Mouse (Mus musculus): ENCODE measurements around the gene Selp. TPM values are rescaled to one million over a fixed set of nuclear protein-coding genes. Genes with fewer than 3 reads are reported as not detected.

Gene Selp
- total RNA-seq, 2 experiments from 2014 or later, result 0.31 to 1.1 TPM

DNA sequence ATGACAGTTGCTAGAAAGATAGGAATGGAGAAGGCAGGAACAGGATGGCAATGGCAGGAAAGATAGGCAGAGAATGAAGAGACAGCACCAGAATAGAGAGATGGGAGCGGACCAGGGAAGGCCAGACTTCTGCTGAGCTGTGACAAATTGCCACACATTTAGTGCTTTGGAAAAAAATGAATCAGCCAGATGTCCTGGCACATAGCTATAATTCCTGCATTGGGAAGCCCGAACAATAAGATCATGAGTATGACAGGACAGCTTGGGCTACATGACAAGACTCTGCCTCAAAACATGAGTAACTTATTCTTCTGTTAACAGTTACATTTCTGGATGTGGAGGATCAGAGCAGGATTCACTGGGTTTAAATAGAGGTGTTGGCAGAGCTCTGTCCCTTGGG is 44.7 kb downstream of the Selp start:
- DNase-seq, result no peak

GRCm38 (mm10) chr1:164162745-164163144 is 47.7 kb downstream of the Selp start:
- intact Hi-C loops (cut with DNase I; ENCODE audit: low total_unique reads), result no loop called here
- DNase-seq, result no peak

More for the DNA sequence above, 44.7 kb downstream of the Selp start:
- intact Hi-C loops (cut with DNase I; ENCODE audit: low total_unique reads), result no loop called here

DNA sequence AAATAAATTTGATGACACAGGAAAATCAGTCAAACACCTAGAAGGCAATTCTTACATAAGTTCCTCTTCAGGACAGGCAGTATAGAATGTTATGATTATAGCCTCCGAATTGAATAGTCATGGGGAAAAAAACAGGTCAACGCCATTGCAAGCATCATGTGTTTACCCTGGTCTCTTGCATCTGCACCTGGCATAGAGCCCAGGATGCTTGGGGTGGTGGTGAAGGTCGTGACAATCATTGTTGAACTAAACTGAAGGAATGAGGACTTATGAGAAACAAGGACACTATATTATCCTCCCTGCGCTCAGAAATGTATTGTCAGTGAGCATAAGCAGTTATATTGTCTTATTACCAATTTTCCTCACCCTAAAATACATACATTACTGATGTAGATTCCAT is 53.8 kb downstream of the Selp start:
- intact Hi-C loops (cut with DNase I; ENCODE audit: low total_unique reads), result no loop called here
- DNase-seq, result no peak

DNA sequence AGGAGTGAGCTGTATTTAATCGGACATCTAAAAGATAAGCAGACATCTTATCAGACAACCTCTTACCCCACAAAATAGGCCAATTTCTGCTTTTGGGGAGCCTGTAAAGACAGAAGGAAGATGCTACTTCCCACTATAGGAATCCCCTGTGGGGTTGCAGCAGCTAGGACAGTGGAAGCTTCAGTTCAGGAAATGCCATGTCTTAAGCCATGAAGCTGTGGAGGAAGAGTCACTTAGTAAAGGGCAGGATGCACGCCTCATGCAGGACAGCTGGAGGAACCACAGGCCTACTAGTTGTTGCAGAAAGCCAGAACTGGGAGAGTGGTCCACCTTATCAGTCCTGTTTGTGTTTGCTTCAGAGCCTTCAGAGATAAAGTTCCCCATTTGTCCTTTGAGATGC is 55.4 kb downstream of the Selp start:
- intact Hi-C loops (cut with DNase I; ENCODE audit: low total_unique reads), result no loop called here
- no peak for DNase-seq

- intact Hi-C loops (cut with DNase I; ENCODE audit: low total_unique reads), result no loop called here
- no peak for DNase-seq
Observed at GRCm38 (mm10) chr1:164173145-164173544, 58.1 kb downstream of the Selp start.

DNA sequence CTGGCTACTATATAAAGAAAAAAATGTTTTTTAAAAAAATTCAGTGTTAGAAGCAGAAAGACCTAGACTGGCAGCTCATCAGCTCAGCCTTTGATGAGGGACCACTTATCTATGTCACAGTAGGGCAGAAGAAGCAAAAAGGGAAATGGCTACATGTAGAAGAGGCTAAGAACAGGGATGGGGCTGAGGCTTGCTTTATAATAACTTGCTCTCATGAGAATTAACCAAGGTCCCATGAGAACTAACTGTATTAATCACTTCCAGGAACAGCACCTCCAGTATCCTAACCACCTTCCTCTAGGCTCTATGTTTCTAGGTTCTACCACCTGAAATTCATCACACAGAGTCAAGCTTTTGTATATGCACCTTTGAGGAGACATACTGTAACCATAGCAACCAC is 61.8 kb downstream of the Selp start:
- intact Hi-C loops (cut with DNase I; ENCODE audit: low total_unique reads), result no loop called here
- DNase-seq, result no peak

- intact Hi-C loops (cut with DNase I; ENCODE audit: low total_unique reads), result no loop called here
- no peak for DNase-seq
Observed at GRCm38 (mm10) chr1:164178429-164178828, 63.4 kb downstream of the Selp start.

DNA sequence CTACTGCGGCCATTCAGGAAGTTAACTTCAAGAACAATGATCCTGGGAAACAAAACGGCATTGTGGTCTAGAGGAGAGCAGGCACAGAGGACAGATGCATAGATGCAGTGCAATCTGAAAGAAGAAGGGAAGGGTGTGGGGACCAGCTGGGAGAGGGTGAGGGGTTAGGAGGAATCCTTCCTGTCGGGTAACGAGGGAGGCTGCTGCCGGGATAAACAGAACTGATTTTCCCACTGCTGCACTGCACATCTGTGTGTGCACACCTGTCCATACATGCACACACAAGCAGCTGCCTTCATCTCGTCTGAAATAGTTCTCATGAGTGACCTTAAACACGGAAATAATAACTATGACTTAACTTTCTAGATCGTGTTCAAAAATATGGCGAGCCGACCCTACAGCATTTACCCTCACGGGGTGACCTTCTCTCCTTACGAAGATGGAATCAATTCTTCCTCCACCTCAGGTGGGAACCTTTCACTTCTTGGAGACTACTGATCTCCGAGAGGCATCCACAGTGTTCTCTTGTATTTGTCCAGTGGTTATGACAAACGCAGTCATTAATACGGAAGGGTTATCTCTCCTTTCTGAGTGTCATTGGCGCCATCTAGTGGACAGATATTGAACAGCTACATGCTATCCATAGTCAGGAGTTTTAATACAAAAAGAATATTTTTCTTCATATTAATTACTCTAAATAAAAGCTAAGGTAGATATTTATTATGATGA is 69.2 kb downstream of the Selp start:
- DNase-seq, result peak; percentile 34
- intact Hi-C loops (cut with DNase I; ENCODE audit: low total_unique reads), result no loop called here

- intact Hi-C loops (cut with DNase I; ENCODE audit: low total_unique reads), result no loop called here
Observed at GRCm38 (mm10) chr1:164184871-164185223, 69.8 kb downstream of the Selp start.

DNA sequence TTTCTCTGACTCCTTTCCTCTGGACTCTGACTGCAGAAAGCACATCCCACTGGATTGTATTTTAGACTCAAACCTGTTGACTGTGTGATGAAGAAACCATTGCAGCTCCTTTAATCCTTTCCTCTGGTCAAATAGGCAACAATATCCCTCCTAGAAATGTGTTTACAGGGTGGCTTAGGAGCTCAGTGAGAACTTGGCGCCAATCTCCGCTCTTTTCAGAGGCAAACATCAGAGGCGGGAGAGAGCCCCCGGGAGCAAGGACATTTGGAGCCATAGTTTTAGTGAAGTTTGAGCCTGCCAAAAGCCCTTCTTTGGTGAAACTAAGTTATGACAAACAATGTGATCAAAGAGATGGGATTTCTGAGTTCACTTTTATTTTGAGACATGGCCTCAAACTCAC is 70.3 kb downstream of the Selp start:
- DNase-seq, result no peak
- intact Hi-C loops (cut with DNase I; ENCODE audit: low total_unique reads), result no loop called here

More at GRCm38 (mm10) chr1:164184871-164185223, 69.8 kb downstream of the Selp start:
- DNase-seq, result no peak

GRCm38 (mm10) chr1:164187002-164187560 is 72.0 kb downstream of the Selp start:
- no peak for DNase-seq
- intact Hi-C loops (cut with DNase I; ENCODE audit: low total_unique reads), result no loop called here

- no peak for DNase-seq
- intact Hi-C loops (cut with DNase I; ENCODE audit: low total_unique reads), result no loop called here
Observed at GRCm38 (mm10) chr1:164199551-164199950, 84.5 kb downstream of the Selp start.

Other genes with a start within 250 kb of the Selp start
- gene Scyl3, start 186.2 kb upstream of the Selp start, total RNA-seq (2021), result 1 to 10 TPM; 4.0 to 5.2 TPM
- 1 to 10 TPM in 1 of 2 experiments, under 1 TPM in 1; 0.62 to 1.2 TPM for gene BC055324, start 120.5 kb upstream of the Selp start, total RNA-seq (2021)
- 1 to 10 TPM; 2.8 to 3.3 TPM for gene Mettl18, start 120.4 kb upstream of the Selp start, total RNA-seq (2021)
- not detected for gene Sele, start 67.0 kb upstream of the Selp start, total RNA-seq (2021)
- gene Sell, start 53.3 kb upstream of the Selp start, total RNA-seq (2021), result under 1 TPM; 0.24 to 0.29 TPM
- gene F5, start 36.6 kb downstream of the Selp start, total RNA-seq (2021), result under 1 TPM; 0.07 to 0.14 TPM
- 1 to 10 TPM; 1.8 to 2.6 TPM for gene Slc19a2, start 133.8 kb downstream of the Selp start, total RNA-seq (2021)
- gene Ccdc181, start 160.3 kb downstream of the Selp start, total RNA-seq (2021), result 1 to 10 TPM; 5.5 to 5.7 TPM
- gene Nme7, start 188.9 kb downstream of the Selp start, total RNA-seq (2021), result 1 to 10 TPM; 3.0 to 3.1 TPM
- 10 to 100 TPM; 22.7 to 23.8 TPM for gene Blzf1, start 192.2 kb downstream of the Selp start, total RNA-seq (2021)

Measured in gastrocnemius, postnatal 14 days (tissue).